Mouse (Mus musculus) ovary, adult 10 weeks (tissue): ENCODE measurements around the gene N4bp1. TPM values are rescaled to one million over a fixed set of nuclear protein-coding genes. Genes with fewer than 3 reads are reported as not detected.

Source experiments
- polyA plus RNA-seq: library from polyadenylated mRNA; stranded (reverse); fragments of 350-450 nt; fragmentation: Illumina TruSeq; extraction: RNeasy Lipid Tissue Mini Kit (QIAGEN cat#74804); gene quantifications from one replicate; pipeline ENCODE4 v1.2.3, GENCODE M21; 2014

Gene N4bp1
- polyA plus RNA-seq = 32.5 TPM

GRCm38 (mm10) chr8:86884489-86885463 is at the start of gene N4bp1:
TSS of gene N4bp1 (minus strand) at chr8:86885258.

Other genes starting within 250 kb of the N4bp1 start
- gene Gm10638, start 139.6 kb downstream of the N4bp1 start, polyA plus RNA-seq = not detected
- 60.1 TPM for gene Siah1a, start 139.3 kb downstream of the N4bp1 start, polyA plus RNA-seq